Mouse (Mus musculus) cerebellum, adult 2 months (tissue): ENCODE data around the gene Ngfr.
A peak's percentile ranks its signal among the peaks of the same experiment; 100 is the strongest.

Experiments
- CTCF ChIP-seq: fragments of 200-500 bp; IDR thresholded peaks from 2 replicates; pipeline ENCODE4 v1.5.1; 2011; ENCODE audit warnings: low read depth, mild to moderate bottlenecking, control low read depth, low read length, moderate library complexity, borderline replicate concordance; ENCODE audit not compliant: insufficient read depth
- POLR2A ChIP-seq: fragments of 200-500 bp; IDR thresholded peaks from 2 replicates; pipeline ENCODE4 v1.6.1; 2011; ENCODE audit warnings: low read length, control low read depth, borderline replicate concordance; ENCODE audit not compliant: insufficient read depth

DNA sequence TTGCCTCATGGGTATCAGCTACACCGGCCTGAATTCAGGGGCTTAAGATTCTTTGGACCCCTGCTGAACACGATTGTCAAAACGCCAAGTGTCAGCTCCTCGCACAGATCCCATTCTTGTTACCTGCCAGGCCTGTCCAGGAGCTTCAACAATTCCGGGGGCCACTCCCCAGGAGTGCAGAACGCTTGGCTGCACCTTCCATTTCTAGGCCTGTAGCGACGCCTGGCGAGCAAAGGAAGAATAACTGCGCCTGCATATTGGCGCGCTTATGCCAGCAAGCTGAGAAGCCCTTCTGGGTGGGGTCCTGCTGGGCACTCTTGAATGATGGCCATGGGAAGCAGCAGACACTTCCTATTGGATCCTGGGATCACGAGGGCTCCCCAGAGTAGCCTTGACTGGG is 66.0 kb downstream of the Ngfr start:
- TF ChIP-seq CTCF: peak; percentile 93
- TF ChIP-seq POLR2A: no peak
